Mouse (Mus musculus) neural tube, embryonic 13.5 days (tissue): ENCODE measurements around the gene Trpc1. TPM values are rescaled to one million over a fixed set of nuclear protein-coding genes. Genes with fewer than 3 reads are reported as not detected.

Source experiments
- ATAC-seq: fragments of 200-750 bp; cut with Nextera tagmentation; 2 replicates; pipeline ENCODE4 v1.8.0; 2017; ENCODE audit warnings: low read depth, mild to moderate bottlenecking, moderate TSS enrichment, moderate library complexity
- H3K27ac ChIP-seq: fragments of 300-500 bp; sonication (generic); replicated peaks from 2 replicates; pipeline ENCODE4 v1.5.1; 2015; ENCODE audit warnings: moderate library complexity, mild to moderate bottlenecking, inconsistent platforms
- H3K27me3 ChIP-seq: fragments of 300-500 bp; sonication (generic); 2 replicates; pipeline ENCODE4 v1.6.1; 2015; ENCODE audit warnings: mild to moderate bottlenecking, inconsistent platforms
- H3K36me3 ChIP-seq: fragments of 300-500 bp; sonication (generic); 2 replicates; pipeline ENCODE4 v1.6.1; 2015; ENCODE audit warnings: mild to moderate bottlenecking, inconsistent platforms
- H3K4me1 ChIP-seq: fragments of 300-500 bp; sonication (generic); replicated peaks from 2 replicates; pipeline ENCODE4 v1.6.1; 2015; ENCODE audit warnings: inconsistent platforms
- H3K4me2 ChIP-seq: fragments of 300-500 bp; sonication (generic); 2 replicates; pipeline ENCODE4 v1.6.1; 2015; ENCODE audit warnings: inconsistent platforms, mild to moderate bottlenecking, moderate library complexity
- H3K4me3 ChIP-seq: fragments of 300-500 bp; sonication (generic); 2 replicates; pipeline ENCODE4 v1.5.1; 2015; ENCODE audit warnings: mild to moderate bottlenecking, inconsistent platforms
- H3K9ac ChIP-seq: fragments of 300-500 bp; sonication (generic); 2 replicates; pipeline ENCODE4 v1.6.1; 2015; ENCODE audit warnings: moderate library complexity, mild to moderate bottlenecking, inconsistent platforms
- H3K9me3 ChIP-seq: fragments of 300-500 bp; sonication (generic); 2 replicates; pipeline ENCODE4 v1.6.1; 2016; ENCODE audit warnings: inconsistent platforms
- WGBS: fragments of 180-500 bp; shearing (Covaris S2); methylation state at CpG from one replicate; pipeline ENCODE4 v1.1.7; 2015; 5-methylcytosine and 5-hydroxymethylcytosine counted together
- polyA plus RNA-seq: library from polyadenylated mRNA; unstranded; fragments of >200 nt; fragmentation: Nextera tagmentation; extraction: Ambion mirVana; gene quantifications from 2 replicates; pipeline ENCODE4 v1.2.1, GENCODE M21; 2015

The Trpc1 gene
- polyA plus RNA-seq, 1 experiment from 2014 or later, result 5.5 TPM

GRCm38 (mm10) chr9:95749461-95749928 is 680 bp downstream of the Trpc1 start:
- peak; percentile 82 for ATAC-seq
- Histone ChIP-seq H3K4me2 (peak overlapping the region; percentile 80), H3K27ac (no peak overlapping the region), H3K27me3 (peaks cover 18% of the 10 kb centered on the region), H3K4me3 (peak overlapping the region; percentile 93), H3K36me3 (no peaks in the 10 kb centered on the region), H3K9ac (peak overlapping the region; percentile 89), H3K4me1 (peaks cover 18% of the 10 kb centered on the region), H3K9me3 (no peaks in the 10 kb centered on the region)
- under 1% methylated on average over 33 of the region's 34 CpGs for WGBS

- no peak overlapping the region for H3K9ac ChIP-seq
- no peak overlapping the region for H3K4me2 ChIP-seq
- peaks cover 18% of the 10 kb centered on the region for H3K4me1 ChIP-seq
- peaks cover 18% of the 10 kb centered on the region for H3K27me3 ChIP-seq
- no peaks in the 10 kb centered on the region for H3K9me3 ChIP-seq
- H3K4me3 ChIP-seq, result no peak overlapping the region
- no peaks in the 10 kb centered on the region for H3K36me3 ChIP-seq
- no peak for ATAC-seq
- no peak overlapping the region for H3K27ac ChIP-seq
- WGBS, result 83% methylated on average over 5 of the region's 5 CpGs
Measured at GRCm38 (mm10) chr9:95747298-95747697, 2.9 kb downstream of the Trpc1 start.

GRCm38 (mm10) chr9:95744845-95745613 is 5.1 kb downstream of the Trpc1 start:
- WGBS, result 68% methylated on average over 7 of the region's 7 CpGs
- H3K4me2 ChIP-seq, result no peak overlapping the region

GRCm38 (mm10) chr9:95736238-95736637 is 13.9 kb downstream of the Trpc1 start:
- Histone ChIP-seq H3K9ac (no peak overlapping the region), H3K4me3 (no peak overlapping the region), H3K36me3 (peaks cover 7% of the 10 kb centered on the region), H3K4me1 (no peaks in the 10 kb centered on the region), H3K27ac (no peak overlapping the region), H3K27me3 (no peaks in the 10 kb centered on the region), H3K4me2 (no peak overlapping the region), H3K9me3 (no peaks in the 10 kb centered on the region)
- ATAC-seq, result no peak

More at GRCm38 (mm10) chr9:95744845-95745613, 5.1 kb downstream of the Trpc1 start:
- Histone ChIP-seq H3K9ac (no peak overlapping the region), H3K36me3 (no peaks in the 10 kb centered on the region), H3K27me3 (peaks cover 6% of the 10 kb centered on the region; the same call in 1 of the 2 replicates), H3K4me1 (peaks cover 18% of the 10 kb centered on the region), H3K9me3 (no peaks in the 10 kb centered on the region), H3K27ac (no peak overlapping the region), H3K4me3 (no peak overlapping the region)
- ATAC-seq, result no peak

GRCm38 (mm10) chr9:95712574-95712973 is 37.6 kb downstream of the Trpc1 start:
- Histone ChIP-seq H3K36me3 (peaks cover 11% of the 10 kb centered on the region; the same call in 1 of the 2 replicates), H3K4me3 (no peak overlapping the region), H3K27ac (no peak overlapping the region), H3K4me1 (no peaks in the 10 kb centered on the region), H3K9me3 (no peaks in the 10 kb centered on the region), H3K27me3 (no peaks in the 10 kb centered on the region), H3K4me2 (no peak overlapping the region), H3K9ac (no peak overlapping the region)
- ATAC-seq, result no peak
- 33% methylated on average over 8 of the region's 8 CpGs for WGBS

- Histone ChIP-seq H3K27ac (no peak overlapping the region), H3K9me3 (no peaks in the 10 kb centered on the region), H3K9ac (no peak overlapping the region), H3K36me3 (peaks cover 17% of the 10 kb centered on the region), H3K4me2 (no peak overlapping the region), H3K4me3 (no peak overlapping the region), H3K27me3 (no peaks in the 10 kb centered on the region), H3K4me1 (no peaks in the 10 kb centered on the region)
- no peak for ATAC-seq
Measured at GRCm38 (mm10) chr9:95708943-95709342, 41.2 kb downstream of the Trpc1 start.

- Histone ChIP-seq H3K9ac (no peak overlapping the region), H3K27ac (no peak overlapping the region), H3K9me3 (no peaks in the 10 kb centered on the region), H3K27me3 (no peaks in the 10 kb centered on the region), H3K4me2 (no peak overlapping the region), H3K4me3 (no peak overlapping the region), H3K36me3 (peaks cover 17% of the 10 kb centered on the region), H3K4me1 (no peaks in the 10 kb centered on the region)
- no peak for ATAC-seq
- WGBS, result 87% methylated on average over 5 of the region's 5 CpGs
Measured at GRCm38 (mm10) chr9:95705371-95705770, 44.8 kb downstream of the Trpc1 start.

- no peaks in the 10 kb centered on the region for H3K27me3 ChIP-seq
- ATAC-seq, result no peak
- H3K27ac ChIP-seq, result no peak overlapping the region
- 93% methylated on average over 3 of the region's 3 CpGs for WGBS
- peaks cover 11% of the 10 kb centered on the region for H3K36me3 ChIP-seq
- H3K9ac ChIP-seq, result no peak overlapping the region
- H3K9me3 ChIP-seq, result no peaks in the 10 kb centered on the region
- no peaks in the 10 kb centered on the region for H3K4me1 ChIP-seq
- no peak overlapping the region for H3K4me3 ChIP-seq
- H3K4me2 ChIP-seq, result no peak overlapping the region
Measured at GRCm38 (mm10) chr9:95704078-95704477, 46.1 kb downstream of the Trpc1 start.

GRCm38 (mm10) chr9:95699273-95699672 is 50.9 kb downstream of the Trpc1 start:
- Histone ChIP-seq H3K27me3 (no peaks in the 10 kb centered on the region), H3K36me3 (no peaks in the 10 kb centered on the region), H3K4me1 (no peaks in the 10 kb centered on the region), H3K9me3 (no peaks in the 10 kb centered on the region), H3K9ac (no peak overlapping the region), H3K4me2 (no peak overlapping the region), H3K27ac (no peak overlapping the region), H3K4me3 (no peak overlapping the region)
- WGBS, result 80% methylated on average over 4 of the region's 4 CpGs
- no peak for ATAC-seq

GRCm38 (mm10) chr9:95697808-95698207 is 52.4 kb downstream of the Trpc1 start:
- no peak for ATAC-seq
- no peaks in the 10 kb centered on the region for H3K36me3 ChIP-seq
- no peaks in the 10 kb centered on the region for H3K9me3 ChIP-seq
- H3K4me1 ChIP-seq, result no peaks in the 10 kb centered on the region
- H3K4me2 ChIP-seq, result no peak overlapping the region
- no peaks in the 10 kb centered on the region for H3K27me3 ChIP-seq
- WGBS, result 60% methylated on average over 2 of the region's 2 CpGs
- H3K9ac ChIP-seq, result no peak overlapping the region
- no peak overlapping the region for H3K4me3 ChIP-seq
- H3K27ac ChIP-seq, result no peak overlapping the region

GRCm38 (mm10) chr9:95696581-95696980 is 53.6 kb downstream of the Trpc1 start:
- no peak overlapping the region for H3K27ac ChIP-seq
- H3K9ac ChIP-seq, result no peak overlapping the region
- WGBS, result 80% methylated on average over 6 of the region's 6 CpGs
- H3K27me3 ChIP-seq, result no peaks in the 10 kb centered on the region
- no peak for ATAC-seq
- H3K36me3 ChIP-seq, result no peaks in the 10 kb centered on the region
- no peak overlapping the region for H3K4me3 ChIP-seq
- no peaks in the 10 kb centered on the region for H3K4me1 ChIP-seq
- no peaks in the 10 kb centered on the region for H3K9me3 ChIP-seq
- no peak overlapping the region for H3K4me2 ChIP-seq

GRCm38 (mm10) chr9:95695023-95695422 is 55.2 kb downstream of the Trpc1 start:
- no peak overlapping the region for H3K4me2 ChIP-seq
- no peaks in the 10 kb centered on the region for H3K4me1 ChIP-seq
- no peak for ATAC-seq
- no peaks in the 10 kb centered on the region for H3K9me3 ChIP-seq
- no peaks in the 10 kb centered on the region for H3K27me3 ChIP-seq
- no peak overlapping the region for H3K4me3 ChIP-seq
- H3K36me3 ChIP-seq, result no peaks in the 10 kb centered on the region
- WGBS, result 91% methylated on average over 15 of the region's 15 CpGs
- no peak overlapping the region for H3K27ac ChIP-seq
- no peak overlapping the region for H3K9ac ChIP-seq

GRCm38 (mm10) chr9:95694526-95694925 is 55.6 kb downstream of the Trpc1 start:
- WGBS, result 89% methylated on average over 12 of the region's 12 CpGs
- Histone ChIP-seq H3K9me3 (no peaks in the 10 kb centered on the region), H3K27ac (no peak overlapping the region), H3K4me2 (no peak overlapping the region), H3K4me3 (no peak overlapping the region), H3K9ac (no peak overlapping the region), H3K4me1 (no peaks in the 10 kb centered on the region), H3K36me3 (no peaks in the 10 kb centered on the region), H3K27me3 (no peaks in the 10 kb centered on the region)
- no peak for ATAC-seq
